Comparison of ENCODE assay signal across 9 mouse cellular contexts in genomic region chr6:142570046-142570770, GRCm38 (mm10). TPM values are rescaled to one million over a fixed set of nuclear protein-coding genes. Genes with fewer than 3 reads are reported as not detected.
DNase-seq lines count a peak whose midpoint lies in the region; ATAC-seq lines count a peak whose summit lies in the region.
"Had no signal": no experiment of that assay in that cellular context is flagged by ENCODE, and none has a peak within 500 bp of the region (broad histone marks: within the 10 kb centered on the region; RNA-seq: fewer than 3 reads in every experiment).

No protein-coding gene starts in this region.

- H3K9ac ChIP-seq in forebrain, embryonic 15.5 days (replicated peaks): no peak overlapping the region
- no peak overlapping the region for H3K9ac ChIP-seq in limb, embryonic 15.5 days

- H3K4me3 ChIP-seq in forebrain, embryonic 15.5 days: peak overlapping the region; percentile 22
- peak overlapping the region; percentile 46 for H3K4me3 ChIP-seq in limb, embryonic 15.5 days

- peaks cover 43% of the 10 kb centered on the region for H3K27me3 ChIP-seq in forebrain, embryonic 15.5 days
- peaks cover 45% of the 10 kb centered on the region for H3K27me3 ChIP-seq in limb, embryonic 15.5 days
- H3K27me3 ChIP-seq: CH12.LX had no signal

- H3K27ac ChIP-seq in forebrain, embryonic 15.5 days (replicated peaks): no peak overlapping the region
- H3K27ac ChIP-seq in limb, embryonic 15.5 days: no peak overlapping the region

- peaks cover 22% of the 10 kb centered on the region for H3K4me1 ChIP-seq in forebrain, embryonic 15.5 days
- H3K4me1 ChIP-seq in limb, embryonic 15.5 days: peaks cover 19% of the 10 kb centered on the region

- DNase-seq in frontal cortex, postnatal 10 days (ENCODE audit: low spot score in 2 of 2): no peak
- DNase-seq in 3134 (ENCODE audit: extremely low read depth, insufficient read length, low spot score): peak; percentile 18
- DNase-seq in right cerebral cortex, postnatal 14 days: peak; percentile 11
- no peak for DNase-seq in urinary bladder, postnatal 14 days (ENCODE audit: low spot score)
- DNase-seq in frontal cortex, postnatal 14 days (ENCODE audit: low spot score in 2 of 2): no peak

- WGBS in forebrain, embryonic 15.5 days: 6% methylated on average over 30 of the region's 30 CpGs
- 6% methylated on average over 30 of the region's 30 CpGs for WGBS in limb, embryonic 15.5 days

- H3K36me3 ChIP-seq in forebrain, embryonic 15.5 days: no peaks in the 10 kb centered on the region
- H3K36me3 ChIP-seq in limb, embryonic 15.5 days: no peaks in the 10 kb centered on the region

- H3K9me3 ChIP-seq in forebrain, embryonic 15.5 days: no peaks in the 10 kb centered on the region
- no peaks in the 10 kb centered on the region for H3K9me3 ChIP-seq in limb, embryonic 15.5 days

- peak overlapping the region; percentile 91 for H3K4me2 ChIP-seq in forebrain, embryonic 15.5 days (replicated peaks)
- peak overlapping the region; percentile 92 for H3K4me2 ChIP-seq in limb, embryonic 15.5 days

- ATAC-seq in frontal cortex, adult (ENCODE audit: low TSS enrichment): 0 out of 2 replicates have a peak, but pooled peaks have one; percentile 45
- ATAC-seq in forebrain, embryonic 15.5 days (replicated peaks): no peak
- ATAC-seq in limb, embryonic 15.5 days (ENCODE audit: insufficient number of reproducible peaks, low FRiP score, low TSS enrichment, low read depth): no peak

RNA-seq across cellular contexts. Expression of gene Kcnj8, which starts 1.2 kb away (rescaled TPM):
- polyA plus RNA-seq in forebrain, embryonic 15.5 days (2015; fragmentation: Nextera tagmentation; extraction: Ambion mirVana): 12.0 and 13.4 TPM in 2 replicates
- polyA plus RNA-seq in limb, embryonic 15.5 days (2015; fragmentation: Nextera tagmentation; extraction: Ambion mirVana): 11.3 and 17.4 TPM in 2 replicates

Comparison
In these comparisons a context has a peak if more than half of its experiments do, and no peak if none do; other contexts are left out.
1. DNase-seq: peak in 3134 (single experiment) and right cerebral cortex, postnatal 14 days (single experiment); none in frontal cortex, postnatal 10 days (0 of 2), urinary bladder, postnatal 14 days (single experiment) and frontal cortex, postnatal 14 days (0 of 2).